Mouse (Mus musculus): ENCODE measurements around the gene AW551984. TPM values are rescaled to one million over a fixed set of nuclear protein-coding genes. Genes with fewer than 3 reads are reported as not detected.

The AW551984 gene
- polyA plus RNA-seq, 1 experiment from 2014 or later = 28.1 TPM

- H3K9ac ChIP-seq = 0 out of 2 replicates have a peak overlapping the region, but pooled peaks have one; percentile 9
- peak overlapping the region; percentile 43 for H3K4me3 ChIP-seq (replicated peaks)
- H3K27ac ChIP-seq = 0 out of 2 replicates have a peak overlapping the region, but pooled peaks have one; percentile 18
- H3K27me3 ChIP-seq (replicated peaks) = no peaks in the 10 kb centered on the region
- ATAC-seq (ENCODE audit: insufficient read depth, low FRiP score, low read depth) = peak; percentile 56; the same call in 1 of the 2 replicates
- no peaks in the 10 kb centered on the region for H3K36me3 ChIP-seq
- WGBS = under 1% methylated on average over 19 of the region's 19 CpGs
- peak overlapping the region; percentile 78 for H3K4me2 ChIP-seq
- no peaks in the 10 kb centered on the region for H3K4me1 ChIP-seq
- no peaks in the 10 kb centered on the region for H3K9me3 ChIP-seq
These were observed 1.5 kb downstream of the AW551984 start for GRCm38 (mm10) chr9:39602536-39603332.

GRCm38 (mm10) chr9:39577050-39577449 lies 27.2 kb downstream of the AW551984 start:
- no peaks in the 10 kb centered on the region for H3K9me3 ChIP-seq
- WGBS = 82% methylated on average over 5 of the region's 5 CpGs
- no peak overlapping the region for H3K4me3 ChIP-seq (replicated peaks)
- H3K27ac ChIP-seq = no peak overlapping the region
- no peaks in the 10 kb centered on the region for H3K27me3 ChIP-seq (replicated peaks)
- no peak for ATAC-seq (ENCODE audit: insufficient read depth, low FRiP score, low read depth)
- no peak overlapping the region for H3K9ac ChIP-seq
- no peaks in the 10 kb centered on the region for H3K4me1 ChIP-seq
- H3K36me3 ChIP-seq = no peaks in the 10 kb centered on the region
- no peak overlapping the region for H3K4me2 ChIP-seq

GRCm38 (mm10) chr9:39575469-39575868 lies 28.7 kb downstream of the AW551984 start, which contains the start of gene Olfr959:
TSS of gene Olfr959 (minus strand) at chr9:39575569.
- H3K27me3 ChIP-seq (replicated peaks) = no peaks in the 10 kb centered on the region
- no peak within 1 kb of the TSS for H3K4me2 ChIP-seq
- H3K27ac ChIP-seq = no peak within 1 kb of the TSS
- no peak within 1 kb of the TSS for H3K4me3 ChIP-seq (replicated peaks)
- H3K9me3 ChIP-seq = no peaks in the 10 kb centered on the region
- ATAC-seq (ENCODE audit: insufficient read depth, low FRiP score, low read depth) = no peak
- no peak within 1 kb of the TSS for H3K9ac ChIP-seq
- H3K36me3 ChIP-seq = no peaks in the 10 kb centered on the region
- WGBS = 75% methylated on average over 3 of the region's 3 CpGs
- no peaks in the 10 kb centered on the region for H3K4me1 ChIP-seq

- Histone ChIP-seq H3K9me3 (no peaks in the 10 kb centered on the region), H3K27ac (no peak overlapping the region), H3K27me3 (replicated peaks) (no peaks in the 10 kb centered on the region), H3K9ac (no peak overlapping the region), H3K4me3 (replicated peaks) (no peak overlapping the region), H3K4me1 (no peaks in the 10 kb centered on the region), H3K4me2 (no peak overlapping the region), H3K36me3 (no peaks in the 10 kb centered on the region)
- no peak for ATAC-seq (ENCODE audit: insufficient read depth, low FRiP score, low read depth)
These were observed 45.9 kb downstream of the AW551984 start for GRCm38 (mm10) chr9:39558349-39558647.

- H3K4me3 ChIP-seq (replicated peaks) = no peak overlapping the region
- H3K27me3 ChIP-seq (replicated peaks) = no peaks in the 10 kb centered on the region
- WGBS = 58% methylated on average over 3 of the region's 3 CpGs
- no peaks in the 10 kb centered on the region for H3K9me3 ChIP-seq
- H3K9ac ChIP-seq = no peak overlapping the region
- no peak overlapping the region for H3K4me2 ChIP-seq
- H3K27ac ChIP-seq = no peak overlapping the region
- no peaks in the 10 kb centered on the region for H3K4me1 ChIP-seq
- ATAC-seq (ENCODE audit: insufficient read depth, low FRiP score, low read depth) = no peak
- H3K36me3 ChIP-seq = no peaks in the 10 kb centered on the region
These were observed 46.5 kb downstream of the AW551984 start for GRCm38 (mm10) chr9:39557529-39558348.

- Histone ChIP-seq H3K27ac (no peak within 1 kb of the TSS), H3K4me1 (no peaks in the 10 kb centered on the region), H3K36me3 (no peaks in the 10 kb centered on the region), H3K4me2 (no peak within 1 kb of the TSS), H3K4me3 (replicated peaks) (no peak within 1 kb of the TSS), H3K27me3 (replicated peaks) (no peaks in the 10 kb centered on the region), H3K9me3 (no peaks in the 10 kb centered on the region), H3K9ac (no peak within 1 kb of the TSS)
- WGBS = 74% methylated on average over 2 of the region's 2 CpGs
- no peak for ATAC-seq (ENCODE audit: insufficient read depth, low FRiP score, low read depth)
These were observed 50.3 kb downstream of the AW551984 start, which contains the start of gene Olfr958 for GRCm38 (mm10) chr9:39553946-39554345. TSS of gene Olfr958 (minus strand) at chr9:39554054.

- H3K9ac ChIP-seq = no peak overlapping the region
- no peak overlapping the region for H3K27ac ChIP-seq
- H3K4me2 ChIP-seq = no peak overlapping the region
- no peaks in the 10 kb centered on the region for H3K27me3 ChIP-seq (replicated peaks)
- H3K4me1 ChIP-seq = no peaks in the 10 kb centered on the region
- WGBS = 50% methylated on average over 5 of the region's 5 CpGs
- no peak overlapping the region for H3K4me3 ChIP-seq (replicated peaks)
- no peak for ATAC-seq (ENCODE audit: insufficient read depth, low FRiP score, low read depth)
- H3K36me3 ChIP-seq = no peaks in the 10 kb centered on the region
- H3K9me3 ChIP-seq = no peaks in the 10 kb centered on the region
These were observed 53.4 kb downstream of the AW551984 start for GRCm38 (mm10) chr9:39550806-39551205.

Other genes starting within 250 kb of the AW551984 start
- not detected in 2 replicates for gene Olfr951, start 217.0 kb downstream of the AW551984 start, polyA plus RNA-seq (2015; fragmentation: Nextera tagmentation; extraction: Ambion mirVana)
- gene Olfr952, start 177.3 kb downstream of the AW551984 start, polyA plus RNA-seq (2015; fragmentation: Nextera tagmentation; extraction: Ambion mirVana) = not detected in 2 replicates
- gene Olfr954, start 147.7 kb downstream of the AW551984 start, polyA plus RNA-seq (2015; fragmentation: Nextera tagmentation; extraction: Ambion mirVana) = not detected in 2 replicates
- not detected in 2 replicates for gene Olfr955, start 132.5 kb downstream of the AW551984 start, polyA plus RNA-seq (2015; fragmentation: Nextera tagmentation; extraction: Ambion mirVana)
- gene Olfr44, start 110.4 kb downstream of the AW551984 start, polyA plus RNA-seq (2015; fragmentation: Nextera tagmentation; extraction: Ambion mirVana) = not detected in 2 replicates
- not detected in 2 replicates for gene Olfr957, start 88.6 kb downstream of the AW551984 start, polyA plus RNA-seq (2015; fragmentation: Nextera tagmentation; extraction: Ambion mirVana)
- gene Olfr958, start 50.3 kb downstream of the AW551984 start, polyA plus RNA-seq (2015; fragmentation: Nextera tagmentation; extraction: Ambion mirVana) = not detected in 2 replicates
- not detected in 2 replicates for gene Olfr959, start 28.8 kb downstream of the AW551984 start, polyA plus RNA-seq (2015; fragmentation: Nextera tagmentation; extraction: Ambion mirVana)
- not detected in 2 replicates for gene Olfr148, start 6.3 kb upstream of the AW551984 start, polyA plus RNA-seq (2015; fragmentation: Nextera tagmentation; extraction: Ambion mirVana)
- not detected in 2 replicates for gene Olfr960, start 17.0 kb upstream of the AW551984 start, polyA plus RNA-seq (2015; fragmentation: Nextera tagmentation; extraction: Ambion mirVana)
- gene Olfr961, start 40.7 kb upstream of the AW551984 start, polyA plus RNA-seq (2015; fragmentation: Nextera tagmentation; extraction: Ambion mirVana) = not detected in 2 replicates
- gene Olfr963, start 62.8 kb upstream of the AW551984 start, polyA plus RNA-seq (2015; fragmentation: Nextera tagmentation; extraction: Ambion mirVana) = not detected in 2 replicates
- gene Olfr149, start 102.7 kb upstream of the AW551984 start, polyA plus RNA-seq (2015; fragmentation: Nextera tagmentation; extraction: Ambion mirVana) = not detected in 2 replicates
- gene Olfr965, start 107.0 kb upstream of the AW551984 start, polyA plus RNA-seq (2015; fragmentation: Nextera tagmentation; extraction: Ambion mirVana) = not detected in 2 replicates
- not detected in 2 replicates for gene Olfr150, start 126.6 kb upstream of the AW551984 start, polyA plus RNA-seq (2015; fragmentation: Nextera tagmentation; extraction: Ambion mirVana)
- gene Olfr967, start 141.8 kb upstream of the AW551984 start, polyA plus RNA-seq (2015; fragmentation: Nextera tagmentation; extraction: Ambion mirVana) = not detected in 2 replicates
- gene Olfr968, start 178.8 kb upstream of the AW551984 start, polyA plus RNA-seq (2015; fragmentation: Nextera tagmentation; extraction: Ambion mirVana) = not detected in 2 replicates
- gene Olfr969, start 186.5 kb upstream of the AW551984 start, polyA plus RNA-seq (2015; fragmentation: Nextera tagmentation; extraction: Ambion mirVana) = not detected in 2 replicates
- not detected in 2 replicates for gene Olfr970, start 204.5 kb upstream of the AW551984 start, polyA plus RNA-seq (2015; fragmentation: Nextera tagmentation; extraction: Ambion mirVana)
- gene Olfr971, start 232.5 kb upstream of the AW551984 start, polyA plus RNA-seq (2015; fragmentation: Nextera tagmentation; extraction: Ambion mirVana) = not detected in 2 replicates